Mouse (Mus musculus): Measurements from ENCODE around the gene Zfp965. TPM values are rescaled to one million over a fixed set of nuclear protein-coding genes. Genes with fewer than 3 reads are reported as not detected.

The Zfp965 gene
- polyA plus RNA-seq (2012; rRNA removed; ENCODE audit: low replicate concordance), result 1.1 TPM in 1 of 2 replicates, not detected in the other

DNA sequence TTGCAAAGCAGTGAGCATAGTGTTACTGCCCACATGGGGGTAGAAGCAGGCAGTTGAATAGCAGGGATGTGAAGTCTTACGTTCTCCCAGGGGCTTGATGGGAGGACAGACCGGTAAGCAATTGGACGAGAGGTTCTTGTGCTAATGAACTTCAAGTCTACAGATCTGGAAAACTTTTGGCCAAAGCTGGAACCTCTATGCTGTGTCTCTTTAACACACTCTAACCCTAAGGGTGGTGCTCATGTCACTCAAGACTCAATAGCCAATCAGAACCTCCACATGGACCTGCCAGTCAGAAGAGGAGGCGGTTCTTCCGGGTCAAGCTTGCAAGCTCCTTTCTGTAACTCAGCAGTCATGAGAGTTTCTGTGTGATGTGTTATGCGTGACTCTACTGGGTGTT lies at the start of gene Zfp965:
TSS of gene Zfp965 (plus strand) at position 301 of the 400 bp plus-strand sequence.

GRCm38 (mm10) chr2:175435707-175436106 lies 34.1 kb upstream of the Zfp965 start, which contains the start of gene Gm4724:
Gene Gm4724 (minus strand): TSS chr2:175435807.

Other genes with a start within 250 kb of the Zfp965 start
- not detected in 2 replicates for gene Gm14440, start 194.9 kb upstream of the Zfp965 start, polyA plus RNA-seq (2012; rRNA removed; ENCODE audit: low replicate concordance)
- 0.79 and 2.8 TPM in 2 replicates for gene Gm4631, start 131.8 kb upstream of the Zfp965 start, polyA plus RNA-seq (2012; rRNA removed; ENCODE audit: low replicate concordance)
- 0.48 and 0.98 TPM in 2 replicates for gene Zfp968, start 97.5 kb upstream of the Zfp965 start, polyA plus RNA-seq (2012; rRNA removed; ENCODE audit: low replicate concordance)
- gene Gm4724, start 34.2 kb upstream of the Zfp965 start, polyA plus RNA-seq (2012; rRNA removed; ENCODE audit: low replicate concordance), result 3.7 and 9.8 TPM in 2 replicates
- gene Gm11007, start 174.0 kb downstream of the Zfp965 start, polyA plus RNA-seq (2012; rRNA removed; ENCODE audit: low replicate concordance), result not detected in 2 replicates
- not detected in 2 replicates for gene Zfp969, start 233.7 kb downstream of the Zfp965 start, polyA plus RNA-seq (2012; rRNA removed; ENCODE audit: low replicate concordance)

Measured in mammary gland, adult 2 months (tissue).